Mouse (Mus musculus) intestine, embryonic 14.5 days (tissue): ENCODE data around the gene Ppp4r3a. TPM values are rescaled to one million over a fixed set of nuclear protein-coding genes. Genes with fewer than 3 reads are reported as not detected.

Source experiments
- ATAC-seq: fragments of 200-750 bp; cut with Nextera tagmentation; replicated peaks from 2 replicates; pipeline ENCODE4 v1.8.0; 2017; ENCODE audit warnings: low read depth, moderate number of reproducible peaks, moderate TSS enrichment, moderate library complexity; ENCODE audit not compliant: low FRiP score, low TSS enrichment
- DNase-seq: peaks from one replicate; pipeline ENCODE4 v3.0.0-alpha.2; 2018; ENCODE audit warnings: low spot score
- H3K27ac ChIP-seq: fragments of 300-500 bp; sonication (generic); 2 replicates; pipeline ENCODE4 v1.5.1; 2014; ENCODE audit warnings: low read depth, mild to moderate bottlenecking, control low read depth
- H3K27me3 ChIP-seq: fragments of 300-500 bp; sonication (generic); replicated peaks from 2 replicates; pipeline ENCODE4 v1.6.1; 2014; ENCODE audit warnings: low read length, control low read depth; ENCODE audit not compliant: control insufficient read depth, insufficient read depth
- H3K36me3 ChIP-seq: fragments of 300-500 bp; sonication (generic); 2 replicates; pipeline ENCODE4 v1.6.1; 2014; ENCODE audit warnings: low read length, control low read depth; ENCODE audit not compliant: control insufficient read depth, insufficient read depth
- H3K4me1 ChIP-seq: fragments of 300-500 bp; sonication (generic); replicated peaks from 2 replicates; pipeline ENCODE4 v1.6.1; 2014; ENCODE audit warnings: low read length, control low read depth, mixed read lengths; ENCODE audit not compliant: control insufficient read depth, insufficient read depth
- H3K4me2 ChIP-seq: fragments of 300-500 bp; sonication (generic); 2 replicates; pipeline ENCODE4 v1.6.1; 2014; ENCODE audit warnings: low read length
- H3K4me3 ChIP-seq: fragments of 300-500 bp; sonication (generic); 2 replicates; pipeline ENCODE4 v1.5.1; 2014; ENCODE audit warnings: low read depth, low read length, control low read depth, mixed read lengths
- H3K9ac ChIP-seq: fragments of 300-500 bp; sonication (generic); 2 replicates; pipeline ENCODE4 v1.6.1; 2014; ENCODE audit warnings: mild to moderate bottlenecking, low read length
- H3K9me3 ChIP-seq: fragments of 300-500 bp; sonication (generic); 2 replicates; pipeline ENCODE4 v1.6.1; 2016; ENCODE audit warnings: low read length, control low read depth; ENCODE audit not compliant: control insufficient read depth
- WGBS: fragments of 180-500 bp; shearing (Covaris S2); extraction: QIAGEN DNeasy Blood & Tissue Kit; methylation state at CpG from one replicate; pipeline ENCODE4 v1.1.7; 2014; 5-methylcytosine and 5-hydroxymethylcytosine counted together
- polyA plus RNA-seq: library from polyadenylated mRNA; unstranded; fragments of >200 nt; fragmentation: Nextera tagmentation; extraction: Ambion mirVana; gene quantifications from 2 replicates; pipeline ENCODE4 v1.2.1, GENCODE M21; 2014

The Ppp4r3a gene
- polyA plus RNA-seq, 1 experiment from 2014 or later = 45.5 TPM

DNA sequence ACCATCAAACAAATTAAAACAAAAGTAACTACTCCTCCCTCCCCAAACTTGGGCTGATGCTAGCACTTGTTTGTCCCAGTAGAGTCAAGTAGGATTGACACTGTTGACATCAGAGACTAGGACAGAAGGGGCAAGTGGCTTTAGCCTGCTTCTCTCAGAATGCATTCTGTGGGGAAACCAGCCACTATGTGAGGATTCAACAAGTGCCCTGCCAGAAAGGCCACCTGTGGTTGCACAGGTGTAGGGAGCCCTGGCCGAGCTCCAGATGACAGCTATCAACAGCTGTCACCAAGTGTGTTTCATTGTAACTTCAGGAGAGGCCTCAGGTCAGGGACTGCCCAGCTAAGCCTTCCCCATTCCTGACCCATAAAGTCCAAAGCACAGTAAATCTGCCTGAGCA is 6.5 kb upstream of the Ppp4r3a start:
- no peaks in the 10 kb centered on the region; the same call in 1 of the 2 replicates for H3K4me1 ChIP-seq
- no peak overlapping the region for H3K9ac ChIP-seq
- no peaks in the 10 kb centered on the region for H3K9me3 ChIP-seq
- H3K27me3 ChIP-seq = no peaks in the 10 kb centered on the region
- no peak overlapping the region for H3K4me2 ChIP-seq
- DNase-seq = no peak
- H3K36me3 ChIP-seq = no peaks in the 10 kb centered on the region
- H3K27ac ChIP-seq = no peak overlapping the region
- no peak for ATAC-seq
- H3K4me3 ChIP-seq = no peak overlapping the region
- 79% methylated on average over 1 of the region's 1 CpGs for WGBS

DNA sequence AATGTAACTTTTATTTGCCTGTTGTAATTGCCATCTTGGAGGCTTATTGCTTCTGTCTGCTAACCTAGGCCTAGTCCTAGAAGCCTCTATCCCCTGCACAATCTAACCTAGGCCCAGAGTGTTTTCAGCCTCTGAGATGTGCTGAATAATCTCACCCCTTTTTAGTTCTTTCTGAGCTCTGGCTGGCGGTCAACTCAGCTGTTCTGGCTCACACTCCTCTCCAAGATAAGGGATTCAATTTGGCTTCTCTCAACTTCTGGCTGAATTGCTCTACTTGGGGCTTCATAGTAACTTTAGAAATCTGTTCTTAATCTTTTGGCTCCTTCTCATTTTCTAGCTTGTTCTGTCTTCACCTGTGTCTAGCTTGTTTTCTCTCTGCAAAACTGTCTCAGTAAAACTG is 3.9 kb upstream of the Ppp4r3a start:
- 85% methylated on average over 1 of the region's 1 CpGs for WGBS
- no peak for ATAC-seq
- H3K27me3 ChIP-seq = no peaks in the 10 kb centered on the region

DNA sequence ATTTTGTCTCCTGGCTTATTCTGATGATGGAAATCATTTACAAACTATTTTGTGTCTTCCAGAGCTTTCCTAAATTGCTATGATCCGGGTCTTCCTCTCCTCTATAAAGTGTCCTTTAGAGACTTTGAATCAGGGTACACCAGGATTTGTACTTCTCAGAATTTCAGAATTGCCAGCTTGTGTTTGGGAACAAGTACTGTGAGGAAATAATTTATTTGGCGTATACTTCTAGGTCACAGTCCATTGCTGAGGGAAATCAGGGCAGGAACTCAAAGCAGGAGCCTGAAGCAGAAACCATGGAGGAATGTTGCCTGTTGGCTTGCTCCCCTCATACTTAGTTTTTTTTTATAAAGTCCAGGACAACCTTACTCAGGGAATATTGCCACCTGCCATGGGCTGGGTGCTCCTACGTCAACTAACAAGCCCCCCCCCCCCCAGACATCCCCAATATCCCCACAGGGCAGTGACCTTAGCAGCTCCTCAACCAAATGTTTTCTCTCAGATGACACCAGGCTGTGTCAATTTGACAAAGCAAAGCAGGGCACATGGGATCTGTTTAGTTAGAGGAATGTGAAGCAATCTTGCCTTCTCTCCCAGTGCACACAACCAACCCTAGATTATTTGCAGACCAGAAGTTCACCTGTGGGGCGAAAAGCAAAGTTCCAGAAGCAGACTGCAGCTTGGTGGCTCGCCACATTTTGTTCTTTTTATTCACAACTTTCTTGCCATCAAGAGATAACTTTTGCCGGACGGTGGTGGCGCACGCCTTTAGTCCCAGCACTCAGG is 1.6 kb upstream of the Ppp4r3a start:
- no peak for ATAC-seq
- peak overlapping the region; percentile 61; the same call in 1 of the 2 replicates for H3K4me2 ChIP-seq
- H3K36me3 ChIP-seq = peaks cover 10% of the 10 kb centered on the region; the same call in 1 of the 2 replicates
- no peak overlapping the region for H3K27ac ChIP-seq
- H3K27me3 ChIP-seq = no peaks in the 10 kb centered on the region
- DNase-seq = no peak
- H3K9me3 ChIP-seq = no peaks in the 10 kb centered on the region
- 85% methylated on average over 9 of the region's 9 CpGs for WGBS
- no peak overlapping the region for H3K9ac ChIP-seq
- no peak overlapping the region for H3K4me3 ChIP-seq
- H3K4me1 ChIP-seq = peaks cover 17% of the 10 kb centered on the region

More for the DNA sequence above, 3.9 kb upstream of the Ppp4r3a start:
- no peak overlapping the region for H3K27ac ChIP-seq
- no peak overlapping the region for H3K9ac ChIP-seq
- H3K9me3 ChIP-seq = no peaks in the 10 kb centered on the region
- DNase-seq = no peak
- H3K36me3 ChIP-seq = no peaks in the 10 kb centered on the region
- H3K4me3 ChIP-seq = no peak overlapping the region
- peaks cover 6% of the 10 kb centered on the region for H3K4me1 ChIP-seq
- H3K4me2 ChIP-seq = no peak overlapping the region

DNA sequence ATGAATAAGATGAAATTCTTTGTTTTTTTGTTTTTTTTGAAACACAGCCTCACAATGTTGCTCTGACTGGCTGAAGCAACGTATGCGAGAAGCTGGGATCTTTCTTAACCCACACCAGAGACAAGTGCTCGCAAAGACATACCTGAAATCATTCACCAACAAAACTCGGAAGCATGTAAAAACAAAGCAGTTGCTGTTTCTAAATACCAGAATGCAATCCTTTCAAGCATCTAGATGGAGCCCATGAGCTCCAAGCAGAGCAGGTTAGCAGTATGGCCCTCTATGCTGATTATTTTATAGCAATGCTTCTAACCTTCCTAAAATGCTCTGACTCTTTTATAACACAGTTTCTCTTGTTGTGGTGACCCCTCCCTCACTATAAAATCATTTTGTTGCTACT is 735 bp upstream of the Ppp4r3a start:
- H3K4me3 ChIP-seq = peak overlapping the region; percentile 80
- H3K27ac ChIP-seq = peak overlapping the region; percentile 95
- no peaks in the 10 kb centered on the region for H3K27me3 ChIP-seq
- peak overlapping the region; percentile 96 for H3K9ac ChIP-seq
- H3K9me3 ChIP-seq = no peaks in the 10 kb centered on the region
- peak; percentile 53 for DNase-seq
- WGBS = 9% methylated on average over 4 of the region's 4 CpGs
- H3K36me3 ChIP-seq = peaks cover 10% of the 10 kb centered on the region; the same call in 1 of the 2 replicates
- H3K4me2 ChIP-seq = peak overlapping the region; percentile 61
- H3K4me1 ChIP-seq = peaks cover 17% of the 10 kb centered on the region
- no peak; the same call in 1 of the 2 replicates for ATAC-seq

DNA sequence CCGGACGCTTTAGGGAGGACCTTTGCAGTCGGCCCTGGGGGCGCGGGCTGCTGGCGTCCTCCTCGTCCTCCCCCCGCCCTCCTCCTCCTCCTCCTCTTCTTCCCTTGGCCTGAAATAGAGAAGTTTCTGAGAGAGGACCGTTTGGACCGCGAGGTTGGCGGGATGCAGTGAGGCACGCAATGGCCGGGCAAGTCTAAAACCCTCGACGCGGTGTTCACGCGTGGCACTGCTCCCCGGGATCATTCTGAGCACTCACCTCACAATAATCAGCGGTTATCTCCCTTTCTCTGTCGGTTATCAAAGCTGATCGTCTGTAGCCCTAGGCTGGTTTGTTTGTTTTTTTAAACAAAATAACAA is 315 bp upstream of the Ppp4r3a start:
- under 1% methylated on average over 22 of the region's 23 CpGs for WGBS
- H3K9ac ChIP-seq = peak overlapping the region; percentile 96
- no peaks in the 10 kb centered on the region for H3K9me3 ChIP-seq
- peak overlapping the region; percentile 80 for H3K4me3 ChIP-seq
- peak overlapping the region; percentile 95 for H3K27ac ChIP-seq
- peak overlapping the region; percentile 61 for H3K4me2 ChIP-seq
- peaks cover 10% of the 10 kb centered on the region; the same call in 1 of the 2 replicates for H3K36me3 ChIP-seq
- peaks cover 17% of the 10 kb centered on the region for H3K4me1 ChIP-seq
- no peaks in the 10 kb centered on the region for H3K27me3 ChIP-seq
- ATAC-seq (peak; percentile 71; the same call in 1 of the 2 replicates), DNase-seq (no peak)

DNA sequence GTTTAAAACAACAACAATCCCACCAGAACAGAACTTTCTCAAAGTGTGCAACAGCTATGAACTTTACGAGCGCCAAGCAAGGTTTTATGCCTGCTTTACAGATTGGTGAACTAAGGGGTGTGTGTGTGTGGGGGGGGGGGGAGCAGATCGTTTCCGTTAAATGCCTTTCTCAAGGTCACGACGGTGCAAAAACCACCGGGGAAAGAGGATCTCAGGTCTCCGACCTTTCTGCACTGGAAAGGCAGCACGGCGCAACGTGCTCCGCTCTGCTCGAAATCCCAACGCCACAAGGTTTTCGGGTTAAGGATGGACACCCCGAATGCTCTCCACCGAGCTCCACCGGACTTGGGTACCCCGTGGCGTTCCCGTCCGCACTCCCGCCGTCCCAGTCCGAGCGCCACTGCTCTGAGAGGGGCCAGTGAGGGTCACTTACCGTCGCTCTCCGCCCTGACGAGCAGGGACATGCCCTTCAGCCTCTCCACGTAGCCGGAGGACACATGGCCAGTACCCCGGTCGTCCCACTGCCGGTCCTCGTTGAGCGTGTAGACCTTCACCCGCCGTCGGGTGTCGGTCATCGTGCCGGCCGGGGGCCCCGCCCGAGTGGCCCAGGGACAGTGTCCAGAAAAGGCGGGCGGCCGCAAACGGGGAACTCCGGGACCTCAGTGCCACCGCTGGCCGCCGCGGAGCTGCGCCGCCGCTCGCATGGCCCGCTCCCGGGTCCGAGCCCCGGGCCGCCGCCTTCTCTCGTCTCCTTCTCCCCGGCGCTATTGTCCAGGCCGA is 1.0 kb downstream of the Ppp4r3a start:
- peak; percentile 74 for DNase-seq
- WGBS = under 1% methylated on average over 68 of the region's 69 CpGs

DNA sequence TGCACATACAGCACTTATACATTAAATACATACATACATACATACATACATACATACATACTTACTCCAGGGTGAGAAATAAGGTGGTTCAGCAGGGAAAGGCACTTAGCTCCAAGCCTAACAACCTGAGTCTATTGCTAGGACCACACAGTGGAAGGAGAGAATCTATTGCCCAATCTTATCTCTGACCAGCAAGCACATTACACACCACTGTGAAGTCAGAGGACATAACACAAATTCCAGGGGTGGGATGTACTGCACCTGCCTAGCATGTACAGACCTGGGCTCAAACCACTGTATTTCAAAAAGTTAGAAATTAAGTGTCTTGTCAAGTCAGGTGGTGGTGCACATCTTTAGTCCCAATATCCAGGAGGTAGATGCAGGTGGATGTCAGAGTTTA is 5.5 kb downstream of the Ppp4r3a start:
- Histone ChIP-seq H3K9ac (no peak overlapping the region), H3K27me3 (no peaks in the 10 kb centered on the region), H3K27ac (no peak overlapping the region), H3K4me1 (peaks cover 11% of the 10 kb centered on the region), H3K36me3 (peaks cover 32% of the 10 kb centered on the region), H3K4me3 (no peak overlapping the region), H3K4me2 (no peak overlapping the region), H3K9me3 (no peaks in the 10 kb centered on the region)
- no peak for DNase-seq
- ATAC-seq = no peak

More for the DNA sequence above, 1.0 kb downstream of the Ppp4r3a start:
- Histone ChIP-seq H3K36me3 (peaks cover 17% of the 10 kb centered on the region), H3K4me3 (peak overlapping the region; percentile 80), H3K27ac (peak overlapping the region; percentile 95), H3K27me3 (no peaks in the 10 kb centered on the region), H3K9me3 (no peaks in the 10 kb centered on the region), H3K4me2 (peak overlapping the region; percentile 98), H3K9ac (peak overlapping the region; percentile 96), H3K4me1 (peaks cover 17% of the 10 kb centered on the region)
- peak; percentile 30 for ATAC-seq

DNA sequence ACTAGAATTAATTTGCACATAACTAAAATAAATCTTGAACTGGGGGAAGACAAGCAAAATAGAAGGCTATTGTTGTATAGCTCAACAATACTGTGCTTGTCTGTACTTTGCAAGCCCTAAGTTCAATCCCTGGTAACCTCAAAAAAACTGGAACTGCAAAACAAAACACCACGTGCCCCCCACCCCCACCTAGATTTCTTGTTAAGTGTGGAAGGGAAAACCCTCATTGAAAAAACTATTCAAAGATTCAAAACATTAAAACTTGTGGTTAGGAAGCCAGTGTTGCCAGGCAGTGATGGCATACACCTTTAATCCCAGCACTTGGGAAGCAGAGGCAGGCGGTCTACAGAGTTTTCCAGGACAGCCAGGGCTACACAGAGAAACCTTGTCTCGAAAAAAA is 8.1 kb downstream of the Ppp4r3a start:
- WGBS = 79% methylated on average over 3 of the region's 3 CpGs
- Histone ChIP-seq H3K27ac (no peak overlapping the region), H3K4me3 (no peak overlapping the region), H3K9me3 (no peaks in the 10 kb centered on the region), H3K4me2 (no peak overlapping the region), H3K36me3 (peaks cover 25% of the 10 kb centered on the region), H3K27me3 (no peaks in the 10 kb centered on the region), H3K9ac (no peak overlapping the region), H3K4me1 (peaks cover 1% of the 10 kb centered on the region; the same call in 1 of the 2 replicates)
- DNase-seq (no peak), ATAC-seq (no peak)
